Mouse (Mus musculus): ENCODE measurements around the gene Dcdc2a. TPM values are rescaled to one million over a fixed set of nuclear protein-coding genes. Genes with fewer than 3 reads are reported as not detected.

Gene Dcdc2a
- total RNA-seq, 2 experiments from 2014 or later = 6.3 TPM

Other genes starting within 250 kb of the Dcdc2a start
- gene Acot13, start 224.5 kb upstream of the Dcdc2a start, total RNA-seq (2021) = 10 to 100 TPM; 81.0 to 89.7 TPM
- gene Tdp2, start 224.3 kb upstream of the Dcdc2a start, total RNA-seq (2021) = 10 to 100 TPM; 19.0 to 21.6 TPM
- gene D130043K22Rik, start 210.9 kb upstream of the Dcdc2a start, total RNA-seq (2021) = 10 to 100 TPM; 29.8 to 33.6 TPM
- gene Aldh5a1, start 118.3 kb upstream of the Dcdc2a start, total RNA-seq (2021) = 10 to 100 TPM; 55.4 to 57.0 TPM
- 10 to 100 TPM; 19.0 to 19.2 TPM for gene Gpld1, start 112.9 kb upstream of the Dcdc2a start, total RNA-seq (2021)
- 10 to 100 TPM; 48.3 to 62.3 TPM for gene Mrs2, start 35.6 kb upstream of the Dcdc2a start, total RNA-seq (2021)
- 100 to 1,000 TPM; 442 to 571 TPM for gene Nrsn1, start 214.5 kb downstream of the Dcdc2a start, total RNA-seq (2021)

All from left cerebral cortex, postnatal 36 days (tissue).